Mouse (Mus musculus) heart, adult 2 months (tissue): ENCODE data around the gene Fancc. TPM values are rescaled to one million over a fixed set of nuclear protein-coding genes. Genes with fewer than 3 reads are reported as not detected.

Experiments
- DNase-seq, 2 experiments: peaks; one replicate each; pipeline ENCODE4 v3.0.0; 2021
- H3K27ac ChIP-seq: fragments of 200-600 bp; 2 replicates; pipeline ENCODE4 v1.8.1; 2022
- H3K27me3 ChIP-seq: fragments of 200-500 bp; 2 replicates; pipeline ENCODE4 v1.6.1; 2012; ENCODE audit warnings: mild to moderate bottlenecking, low read length, inconsistent platforms, mixed read lengths; ENCODE audit not compliant: control insufficient read depth, insufficient read depth
- H3K36me3 ChIP-seq: fragments of 200-500 bp; 2 replicates; pipeline ENCODE4 v1.6.1; 2012; ENCODE audit warnings: low read length, inconsistent platforms; ENCODE audit not compliant: control insufficient read depth, insufficient read depth
- H3K4me1 ChIP-seq: fragments of 200-500 bp; 2 replicates; pipeline ENCODE4 v1.6.1; 2011; ENCODE audit warnings: low read length; ENCODE audit not compliant: control insufficient read depth, insufficient read depth
- H3K4me3 ChIP-seq: fragments of 200-600 bp; 2 replicates; pipeline ENCODE4 v1.8.1; 2022
- H3K79me2 ChIP-seq: fragments of 200-500 bp; replicated peaks from 2 replicates; pipeline ENCODE4 v1.6.1; 2012; ENCODE audit warnings: mild to moderate bottlenecking, inconsistent platforms, low read length, moderate library complexity, mixed read lengths; ENCODE audit not compliant: control insufficient read depth, insufficient read depth
- H3K9ac ChIP-seq: fragments of 200-500 bp; 2 replicates; pipeline ENCODE4 v1.6.1; 2012; ENCODE audit warnings: low read depth, mild to moderate bottlenecking, control low read depth, inconsistent platforms, low read length, mixed read lengths
- CTCF ChIP-seq: fragments of 200-600 bp; IDR thresholded peaks from 2 replicates; pipeline ENCODE4 v1.8.1; 2022; ENCODE audit warnings: antibody characterized with exemption, mild to moderate bottlenecking, moderate library complexity
- EP300 ChIP-seq: fragments of 200-500 bp; IDR thresholded peaks from 2 replicates; pipeline ENCODE4 v1.6.1; 2011; ENCODE audit warnings: low read depth, low read length, control low read depth; ENCODE audit not compliant: insufficient read depth
- POLR2A ChIP-seq: fragments of 200-500 bp; IDR thresholded peaks from 2 replicates; pipeline ENCODE4 v1.6.1; 2011; ENCODE audit warnings: mild to moderate bottlenecking, low read depth, low read length, control low read depth; ENCODE audit not compliant: insufficient read depth
- whole genome bisulfite sequencing: fragments of 180-500 bp; shearing (Covaris S2); methylation state at CpG from one replicate; pipeline ENCODE4 v1.1.7; 2018; 5-methylcytosine and 5-hydroxymethylcytosine counted together
- intact Hi-C: fragments of 180-260 bp; cut with DNase I; formaldehyde crosslinking; loops from one replicate; pipeline ENCODE4 v1.15.1; 2025
- polyA plus RNA-seq: library from polyadenylated mRNA; depleted of rRNA; stranded (reverse); fragments of >200 nt; gene quantifications from 2 replicates; pipeline ENCODE4 v1.2.3, GENCODE M21; 2012
- total RNA-seq, 2 experiments: library from RNA; stranded (reverse); gene quantifications; 2 replicates each; pipeline ENCODE4 v1.2.3; 2021

Gene Fancc
- total and polyA plus RNA-seq, 3 experiments: 3.3 to 3.7 (median 3.6) TPM

GRCm38 (mm10) chr13:63336335-63336734, 160.7 kb downstream of the Fancc start:
- no peak for DNase-seq
- no peaks in the 10 kb centered on the region for H3K79me2 ChIP-seq
- H3K4me1 ChIP-seq: peaks cover 1% of the 10 kb centered on the region; the same call in 1 of the 2 replicates
- no peaks in the 10 kb centered on the region; the same call in 1 of the 2 replicates for H3K36me3 ChIP-seq
- H3K27ac ChIP-seq: no peak overlapping the region
- no peak overlapping the region for H3K9ac ChIP-seq
- intact Hi-C loops: no loop called here
- no peak overlapping the region for H3K4me3 ChIP-seq
- no peaks in the 10 kb centered on the region for H3K27me3 ChIP-seq
- WGBS: 80% methylated on average over 7 of the region's 7 CpGs
- TF ChIP-seq POLR2A: no peak

- intact Hi-C loops: no loop called here
- peaks cover 4% of the 10 kb centered on the region; the same call in 1 of the 2 replicates for H3K36me3 ChIP-seq
- peak; percentile 86 for TF ChIP-seq CTCF
- no peak for TF ChIP-seq POLR2A
- no peak for TF ChIP-seq EP300
- no peak overlapping the region for H3K9ac ChIP-seq
- WGBS: 71% methylated on average over 4 of the region's 4 CpGs
- no peak overlapping the region for H3K4me3 ChIP-seq
- no peaks in the 10 kb centered on the region for H3K79me2 ChIP-seq
- no peak for DNase-seq
- no peaks in the 10 kb centered on the region for H3K27me3 ChIP-seq
- H3K27ac ChIP-seq: no peak overlapping the region
- peaks cover 3% of the 10 kb centered on the region; the same call in 1 of the 2 replicates for H3K4me1 ChIP-seq
These were observed 161.5 kb downstream of the Fancc start for GRCm38 (mm10) chr13:63335421-63336134.

GRCm38 (mm10) chr13:63332576-63333300, 164.3 kb downstream of the Fancc start:
- no peaks in the 10 kb centered on the region for H3K27me3 ChIP-seq
- no peaks in the 10 kb centered on the region for H3K79me2 ChIP-seq
- H3K4me3 ChIP-seq: no peak overlapping the region
- H3K4me1 ChIP-seq: peaks cover 3% of the 10 kb centered on the region
- no peak overlapping the region for H3K9ac ChIP-seq
- peaks cover 4% of the 10 kb centered on the region; the same call in 1 of the 2 replicates for H3K36me3 ChIP-seq
- intact Hi-C loops: loop anchor here (1.0 to 5.0 kb wide), 5 partner anchors 95 to 413 kb away; no protein-coding TSS in a partner anchor
- peak in 1 of 2 experiments; percentile 52 for DNase-seq
- no peak overlapping the region for H3K27ac ChIP-seq
- TF ChIP-seq EP300 (no peak), CTCF (peak; percentile 99)
- WGBS: 40% methylated on average over 4 of the region's 4 CpGs

GRCm38 (mm10) chr13:63331379-63331778, 165.7 kb downstream of the Fancc start:
- Histone ChIP-seq H3K27ac (peak overlapping the region; percentile 44; the same call in 1 of the 2 replicates), H3K27me3 (no peaks in the 10 kb centered on the region), H3K79me2 (no peaks in the 10 kb centered on the region), H3K4me1 (peaks cover 3% of the 10 kb centered on the region), H3K36me3 (peaks cover 4% of the 10 kb centered on the region; the same call in 1 of the 2 replicates), H3K4me3 (no peak overlapping the region), H3K9ac (no peak overlapping the region)
- WGBS: 36% methylated on average over 4 of the region's 4 CpGs
- intact Hi-C loops: loop anchor here (5.0 kb wide), 2 partner anchors 94 to 194 kb away; no protein-coding TSS in a partner anchor
- DNase-seq: peak; percentile 54 to 80
- TF ChIP-seq POLR2A (no peak), CTCF (peak; percentile 97), EP300 (peak; percentile 55; the same call in 1 of the 2 replicates)

- Histone ChIP-seq H3K4me1 (peaks cover 5% of the 10 kb centered on the region), H3K9ac (no peak overlapping the region), H3K79me2 (no peaks in the 10 kb centered on the region), H3K36me3 (peaks cover 4% of the 10 kb centered on the region; the same call in 1 of the 2 replicates), H3K27me3 (no peaks in the 10 kb centered on the region), H3K4me3 (no peak overlapping the region), H3K27ac (no peak overlapping the region)
- no peak for DNase-seq
- WGBS: 72% methylated on average over 9 of the region's 9 CpGs
- no peak for TF ChIP-seq EP300
- TF ChIP-seq CTCF: no peak
- no peak for TF ChIP-seq POLR2A
- intact Hi-C loops: loop anchor here (5.0 kb wide), 2 partner anchors 93 to 193 kb away; no protein-coding TSS in a partner anchor
These were observed 166.7 kb downstream of the Fancc start for GRCm38 (mm10) chr13:63330236-63330860.
